Mouse (Mus musculus): ENCODE measurements at regions not wholly inside any gene's neighbourhood (a gene's known extent, or its start where the extent isn't known, plus 50 kb on each side); places are given as distances from the start of the nearest gene placed in this dataset.
"Not testable (repeated sequence)": the region's sequence is repeated elsewhere in the genome, so short reads cannot be mapped to it uniquely, and the experiment has no call there.

DNA sequence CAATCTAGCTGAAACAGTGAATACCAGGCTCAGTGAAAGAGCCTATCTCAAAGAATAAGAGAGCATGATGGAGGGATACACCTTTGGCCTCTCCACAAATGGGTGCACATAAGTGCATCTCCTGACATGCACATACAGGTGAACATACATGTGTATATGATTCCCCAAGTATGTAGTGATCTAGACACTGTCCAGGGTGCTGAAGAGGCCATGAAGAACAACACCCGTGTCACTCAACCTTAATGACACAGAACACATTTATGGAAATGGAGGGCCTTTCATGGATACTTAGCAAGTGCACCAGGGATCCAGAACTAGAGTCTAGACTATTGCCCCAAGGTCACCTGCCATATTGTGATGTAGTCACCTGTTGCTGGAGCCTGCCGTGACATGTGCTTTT is 56.9 kb downstream of the Spata19 start:
- DNase-seq, result no peak

DNA sequence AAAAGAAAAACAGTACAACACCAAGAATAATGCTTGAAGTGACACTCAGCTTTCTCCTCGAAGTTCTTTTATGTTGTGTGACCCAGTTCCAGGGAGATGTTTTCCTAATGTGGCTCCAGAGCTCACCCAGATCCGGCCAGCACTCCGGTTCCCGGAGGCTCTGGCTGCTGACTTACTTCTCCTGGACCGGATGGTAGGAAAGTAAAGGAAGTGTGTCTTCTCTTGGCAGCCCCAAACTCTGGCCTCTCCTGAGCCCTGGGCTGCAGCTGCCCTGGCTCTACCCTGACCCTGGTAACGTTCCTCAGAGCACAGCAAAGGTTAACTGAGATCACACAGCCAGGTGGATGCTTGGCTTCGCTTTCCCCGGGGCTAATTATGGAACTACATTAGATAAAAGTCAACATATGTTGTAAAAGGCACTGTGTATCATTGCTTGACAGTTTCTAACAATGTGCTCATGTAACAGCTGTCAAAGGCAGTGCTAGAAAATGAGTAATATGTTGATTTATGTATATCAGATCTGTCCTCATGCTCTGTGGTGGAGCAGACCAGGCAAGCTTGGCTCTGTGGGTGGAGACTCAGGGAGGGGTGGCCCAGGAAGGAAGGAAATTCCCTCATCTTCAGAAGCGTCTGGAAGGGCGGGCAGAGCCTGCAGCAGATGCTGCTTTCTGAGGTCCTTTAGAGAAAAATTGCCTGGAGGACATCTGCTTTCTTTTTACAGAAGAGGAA is 57.5 kb downstream of the Spata19 start:
- no peak for DNase-seq

DNA sequence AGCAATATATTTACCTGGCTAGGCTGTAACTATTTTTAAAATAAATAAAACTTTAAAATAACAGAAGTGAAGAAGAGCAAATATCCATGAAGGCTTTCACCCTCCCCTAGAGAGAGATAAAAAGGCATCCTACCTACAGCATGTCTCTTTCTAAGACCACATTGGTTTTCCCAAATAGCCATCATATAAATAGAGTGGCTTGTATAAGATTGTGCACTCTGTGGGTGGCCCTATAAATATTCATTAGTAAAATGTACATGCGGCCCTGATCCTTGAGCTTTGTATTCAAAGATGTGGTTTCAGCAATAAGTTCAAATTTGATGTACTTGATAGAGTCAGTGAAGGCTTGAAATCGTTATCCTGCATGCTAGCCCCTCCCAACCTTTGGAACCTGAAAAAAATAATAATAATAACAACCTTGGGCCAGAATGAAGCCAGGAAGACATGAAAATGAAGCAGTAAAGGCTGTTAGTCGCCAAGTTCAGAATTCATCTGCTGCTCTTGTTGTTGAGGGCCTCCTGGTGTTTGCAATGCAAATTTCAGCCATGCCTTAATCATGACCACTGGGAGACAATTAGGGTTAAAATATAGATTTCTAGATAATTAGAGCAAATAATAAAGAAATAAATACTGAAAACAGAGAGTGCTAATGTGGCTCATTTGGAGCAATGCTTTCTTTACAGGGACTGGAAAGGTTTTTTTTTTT is 61.9 kb downstream of the Spata19 start:
- no peak for DNase-seq

DNA sequence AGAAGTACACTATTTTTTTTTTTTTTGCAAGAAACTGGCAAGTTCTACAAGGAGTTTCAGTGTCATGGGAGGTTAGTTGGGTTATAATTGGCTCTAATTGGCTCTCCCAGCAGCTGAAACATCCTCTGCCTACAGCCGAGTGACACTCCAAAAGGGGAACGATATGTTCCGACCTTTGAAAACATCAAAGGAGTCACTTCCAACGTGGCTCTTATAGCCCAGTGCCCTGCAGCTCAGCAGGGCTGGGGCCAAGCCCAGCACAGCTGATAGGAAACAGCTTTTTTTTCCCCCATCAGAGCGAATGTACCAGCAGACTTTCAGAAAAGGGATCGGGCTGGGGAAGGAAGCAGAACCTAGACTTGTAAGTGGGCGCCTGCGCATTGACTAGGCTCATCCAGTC is 64.4 kb downstream of the Spata19 start:
- no peak for DNase-seq

DNA sequence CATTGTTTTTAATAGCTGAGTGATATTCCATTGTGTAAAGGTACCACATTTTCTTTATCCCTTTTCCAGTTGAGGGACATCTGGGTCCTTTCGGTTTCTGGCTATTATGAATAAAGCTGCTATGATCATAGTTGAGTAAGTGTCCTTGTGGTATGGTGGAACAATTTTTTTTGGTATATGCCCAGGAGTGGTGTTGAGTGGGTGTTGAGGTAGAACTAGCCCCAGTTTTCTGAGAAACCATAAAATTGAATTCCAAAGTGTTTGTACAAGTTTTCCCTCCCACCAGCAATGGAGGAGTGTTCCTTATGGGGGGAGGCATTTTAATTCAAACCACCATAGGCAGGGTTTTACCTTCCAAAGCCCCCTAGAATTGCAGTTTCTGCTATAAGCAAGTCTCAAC is 67.4 kb downstream of the Spata19 start:
- DNase-seq, result no peak

- no peak for DNase-seq
Observed at GRCm38 (mm10) chr9:27475468-27475867, 78.9 kb downstream of the Spata19 start.

DNA sequence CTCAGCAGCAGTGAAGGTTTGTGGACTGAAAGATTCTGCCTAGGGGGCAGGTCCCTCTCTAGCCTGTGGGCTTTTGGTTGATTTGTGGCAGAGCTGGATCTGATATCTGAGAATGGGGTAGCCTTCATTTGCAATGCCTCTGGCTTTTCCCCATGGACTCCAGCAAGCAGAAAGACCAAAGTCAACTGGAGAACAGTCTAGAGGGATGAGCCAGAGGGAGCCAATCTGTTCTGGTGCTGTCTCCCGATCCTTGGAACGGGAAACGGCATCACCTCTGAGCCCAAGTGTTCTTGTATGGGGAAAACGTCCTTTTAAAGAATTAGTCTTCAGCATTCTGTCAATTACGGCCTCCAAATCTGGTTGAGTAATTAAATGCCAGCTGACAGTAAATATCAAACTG is 80.0 kb downstream of the Spata19 start:
- DNase-seq, result no peak

GRCm38 (mm10) chr9:27477079-27477687 is 80.6 kb downstream of the Spata19 start:
- peak; percentile 26 for DNase-seq

- no peak for DNase-seq
Observed at GRCm38 (mm10) chr9:27478346-27478745, 81.7 kb downstream of the Spata19 start.

DNA sequence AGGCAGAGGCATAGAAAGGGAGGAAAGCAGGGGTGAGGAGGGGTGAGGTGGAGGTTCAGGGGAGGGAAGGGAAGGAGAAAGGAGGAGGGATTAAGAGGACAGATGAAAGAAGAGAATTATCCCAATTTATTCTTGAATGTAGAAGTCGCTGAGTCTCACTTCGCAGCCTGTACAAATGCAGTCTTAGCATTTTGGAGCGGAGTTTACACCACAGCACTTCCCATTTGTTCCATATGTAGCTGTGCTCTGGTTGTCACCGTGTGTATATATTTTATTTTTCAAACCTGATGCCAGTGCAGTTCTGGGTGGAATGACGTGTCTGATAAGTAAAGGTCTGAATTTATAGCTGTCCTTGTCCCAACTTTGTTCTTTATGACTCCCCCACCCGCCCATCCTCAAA is 105.2 kb downstream of the Spata19 start:
- no peak for DNase-seq

- no peak for DNase-seq
Observed at GRCm38 (mm10) chr9:27509157-27509556, 112.6 kb downstream of the Spata19 start.

DNA sequence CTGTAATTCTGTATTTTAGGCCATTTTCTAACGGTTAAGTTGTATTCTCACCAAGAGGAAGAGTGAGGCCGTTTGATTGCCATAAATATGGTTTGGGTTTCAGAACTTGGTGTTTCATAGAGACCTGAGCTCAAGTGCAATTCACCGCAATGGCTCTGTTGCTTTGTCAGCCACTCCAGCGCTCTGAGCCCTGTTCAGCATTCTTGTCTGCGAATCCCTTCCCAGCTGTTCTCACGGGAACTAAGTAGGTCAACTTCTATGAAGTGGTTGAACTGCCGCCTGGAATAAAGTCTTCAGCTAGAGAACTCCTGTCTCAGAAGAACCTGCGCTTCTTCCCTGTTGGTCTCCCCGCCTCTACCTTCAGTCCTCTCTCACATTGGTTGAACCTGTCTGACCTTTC is 113.1 kb downstream of the Spata19 start:
- no peak for DNase-seq

DNA sequence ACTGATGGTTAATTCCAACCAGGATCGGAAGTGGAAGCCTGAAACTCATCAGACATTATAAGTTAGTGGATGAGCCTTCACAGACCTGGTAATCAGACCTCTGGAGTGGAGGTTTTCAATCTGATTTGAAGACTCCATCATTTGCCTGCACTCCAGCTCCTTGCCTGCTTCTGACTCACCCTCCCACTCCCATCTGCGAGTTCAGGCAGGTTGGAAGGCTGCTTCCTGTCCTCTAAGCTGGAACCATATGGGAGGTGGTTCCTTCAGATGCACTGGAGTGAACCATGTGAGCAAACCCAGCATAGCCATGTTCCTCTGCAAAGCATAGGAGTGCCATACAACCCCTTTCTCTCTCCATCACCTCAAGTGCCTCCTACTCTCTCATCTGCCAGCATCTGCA is 114.6 kb downstream of the Spata19 start:
- no peak for DNase-seq

- no peak for DNase-seq
Observed at GRCm38 (mm10) chr9:27515427-27516110, 119.0 kb downstream of the Spata19 start.

GRCm38 (mm10) chr9:27518031-27518430 is 121.4 kb downstream of the Spata19 start:
- no peak for DNase-seq

GRCm38 (mm10) chr9:27519711-27520110 is 123.1 kb downstream of the Spata19 start:
- no peak for DNase-seq

DNA sequence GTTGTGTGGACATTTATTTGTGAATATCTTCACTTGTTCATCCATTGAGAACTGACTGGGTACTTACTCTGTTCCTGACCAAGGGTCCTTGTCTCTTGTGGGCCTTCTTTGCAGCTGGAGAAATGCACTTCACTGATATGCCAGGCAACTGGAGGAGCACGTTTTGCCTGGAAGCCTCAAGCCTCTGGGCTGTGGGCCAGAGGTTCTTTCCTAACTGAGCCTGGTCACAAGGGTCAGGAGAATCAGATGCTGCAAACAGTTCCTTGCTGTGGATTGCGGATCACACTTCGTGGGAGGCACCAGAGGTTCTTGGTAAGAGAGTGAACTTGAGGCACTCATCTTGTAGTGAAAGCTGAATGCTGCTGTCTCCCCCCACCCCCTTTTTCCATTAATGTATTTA is 124.6 kb downstream of the Spata19 start:
- no peak for DNase-seq

- no peak for DNase-seq
Observed at GRCm38 (mm10) chr9:27526681-27527080, 130.1 kb downstream of the Spata19 start.

DNA sequence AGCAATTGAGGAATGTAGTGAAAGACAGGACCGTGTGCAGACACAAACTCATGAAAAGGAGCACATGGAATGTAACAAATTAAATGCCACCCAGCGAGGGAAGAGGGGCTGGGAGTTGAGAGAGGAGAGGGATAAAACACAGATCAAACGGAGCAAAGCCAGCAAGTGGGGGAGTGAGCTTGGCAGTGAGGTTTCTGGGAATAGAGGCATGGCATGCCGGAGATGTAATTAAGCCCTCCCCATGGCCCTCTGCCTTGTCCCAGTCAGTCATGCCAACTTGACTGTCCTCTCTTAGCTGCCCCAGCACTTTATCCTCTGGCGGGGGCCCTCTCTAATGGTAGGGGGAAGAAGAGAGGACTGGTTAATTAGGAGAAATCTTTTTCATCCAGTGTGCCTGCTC is 141.9 kb downstream of the Spata19 start:
- no peak for DNase-seq

DNA sequence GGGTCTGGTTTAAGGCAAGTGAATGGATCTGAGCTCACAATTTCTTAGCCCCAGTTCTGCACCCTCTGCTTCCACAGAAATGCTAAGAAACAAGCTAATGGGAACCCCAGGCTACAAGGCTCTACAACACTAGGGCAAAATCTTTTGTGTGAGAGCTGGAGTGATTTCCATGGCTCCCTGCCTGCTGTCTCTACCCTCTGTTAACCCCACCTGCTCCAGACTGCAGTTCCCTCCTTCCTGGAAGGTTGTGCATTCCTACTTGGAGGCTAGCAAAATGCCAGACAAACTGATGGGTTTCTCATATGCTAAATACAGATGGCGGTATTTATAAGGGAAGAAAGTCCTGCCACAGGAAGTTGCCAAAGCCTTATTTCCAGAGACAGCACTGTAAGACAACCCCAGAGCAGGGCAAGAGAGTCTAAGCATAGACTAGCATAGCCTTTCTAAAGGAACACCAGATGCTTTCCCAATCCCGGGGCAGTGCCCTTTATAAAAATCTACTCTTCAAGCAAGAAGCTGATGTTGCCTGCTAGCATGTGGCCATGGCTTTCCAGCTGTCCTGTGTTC is 145.1 kb downstream of the Spata19 start:
- DNase-seq, result no peak

DNA sequence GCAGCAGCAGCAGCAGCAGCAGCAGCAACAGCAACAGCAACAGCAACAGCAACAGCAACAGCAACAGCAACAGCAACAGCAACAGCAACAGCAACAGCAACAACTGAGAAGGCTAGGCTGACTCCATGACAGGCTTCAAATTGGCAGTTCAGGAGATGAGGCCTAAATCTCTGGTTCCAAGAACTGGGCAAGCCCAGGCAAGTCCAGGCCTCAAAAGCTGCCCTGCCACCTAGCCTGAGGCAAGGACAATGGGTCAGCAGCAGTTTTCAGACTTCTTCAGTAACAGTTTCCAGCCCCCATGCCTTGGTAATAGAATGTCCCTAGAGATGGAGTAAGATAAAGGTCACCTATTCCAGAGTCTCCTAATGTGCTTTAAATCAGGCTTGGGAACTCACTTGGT is 158.1 kb downstream of the Spata19 start:
- not testable (repeated sequence) for DNase-seq

DNA sequence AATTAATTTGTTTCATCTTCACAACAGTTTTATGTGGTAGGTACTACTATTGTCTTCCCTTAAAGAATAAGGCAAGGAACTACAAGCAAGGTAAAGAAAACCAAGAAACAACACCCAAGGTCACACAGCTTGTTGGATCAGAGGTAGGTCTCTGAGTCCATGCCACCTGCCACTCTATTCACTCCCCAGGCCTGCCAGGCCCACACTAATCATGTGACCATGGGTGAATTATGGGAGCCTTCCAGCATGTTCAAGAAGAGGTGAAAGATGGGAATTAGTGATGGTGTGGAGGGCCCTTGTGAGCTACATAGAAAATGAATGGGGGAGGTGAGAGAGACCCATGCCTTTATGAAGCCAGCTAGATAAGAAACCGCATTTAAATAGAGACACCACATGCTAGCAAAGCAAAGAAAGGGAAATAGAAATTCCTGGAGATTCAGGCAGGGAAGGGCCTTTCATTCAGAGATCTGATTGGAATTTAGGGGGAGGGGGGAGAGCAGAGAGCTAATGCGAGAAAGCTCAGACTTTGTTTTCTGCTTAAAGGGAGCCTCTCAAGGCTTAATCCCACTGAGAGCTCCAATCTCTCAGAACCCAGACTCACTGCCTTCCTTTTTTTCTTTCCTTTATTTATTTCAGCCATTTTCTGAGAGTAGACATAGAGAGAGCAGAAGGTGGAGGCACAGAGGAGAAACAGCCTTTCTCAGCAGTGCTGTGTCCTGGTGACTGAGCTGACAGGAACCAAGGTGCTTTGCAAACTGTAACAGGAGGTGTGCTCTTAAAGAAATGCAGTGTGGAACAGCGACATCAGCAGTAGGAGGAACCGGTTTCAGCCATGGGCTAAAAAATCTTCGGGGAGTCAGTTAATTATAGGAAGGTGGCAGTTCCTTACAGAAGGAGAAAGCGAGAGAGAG is 160.0 kb downstream of the Spata19 start:
- DNase-seq, result no peak
